Mouse (Mus musculus): ENCODE measurements at regions not wholly inside any gene's neighbourhood (a gene's known extent, or its start where the extent isn't known, plus 50 kb on each side); places are given as distances from the start of the nearest gene placed in this dataset.
"Not testable (repeated sequence)": the region's sequence is repeated elsewhere in the genome, so short reads cannot be mapped to it uniquely, and the experiment has no call there.

GRCm38 (mm10) chr15:53984006-53984405 is 99.3 kb downstream of the Gm7489 start:
- not testable (repeated sequence) for H3K27ac ChIP-seq (ENCODE audit: low read depth, low read length); H3K27me3 ChIP-seq (ENCODE audit: control insufficient read depth, insufficient read depth, low read length); ATAC-seq (ENCODE audit: low read depth); H3K9me3 ChIP-seq (ENCODE audit: control insufficient read depth, low read length); H3K4me1 ChIP-seq (ENCODE audit: control insufficient read depth, insufficient read depth, low read length); H3K4me2 ChIP-seq (ENCODE audit: low read depth, low read length); H3K36me3 ChIP-seq (ENCODE audit: control insufficient read depth, insufficient read depth, low read length); H3K4me3 ChIP-seq (ENCODE audit: low read depth, low read length); H3K9ac ChIP-seq (replicated peaks; ENCODE audit: low read depth, low read length)
- 90% methylated on average over 15 of the region's 15 CpGs for WGBS

- Histone ChIP-seq H3K4me3 (ENCODE audit: low read depth, low read length) (no peak overlapping the region), H3K27ac (ENCODE audit: low read depth, low read length) (no peak overlapping the region), H3K9me3 (ENCODE audit: control insufficient read depth, low read length) (no peaks in the 10 kb centered on the region), H3K36me3 (ENCODE audit: control insufficient read depth, insufficient read depth, low read length) (no peaks in the 10 kb centered on the region), H3K9ac (replicated peaks; ENCODE audit: low read depth, low read length) (no peak overlapping the region), H3K4me1 (ENCODE audit: control insufficient read depth, insufficient read depth, low read length) (no peaks in the 10 kb centered on the region), H3K27me3 (ENCODE audit: control insufficient read depth, insufficient read depth, low read length) (no peaks in the 10 kb centered on the region), H3K4me2 (ENCODE audit: low read depth, low read length) (no peak overlapping the region)
- WGBS = 80% methylated on average over 2 of the region's 2 CpGs
- no peak for ATAC-seq (ENCODE audit: low read depth)
Measured at GRCm38 (mm10) chr15:53989888-53990287, 105.2 kb downstream of the Gm7489 start.

DNA sequence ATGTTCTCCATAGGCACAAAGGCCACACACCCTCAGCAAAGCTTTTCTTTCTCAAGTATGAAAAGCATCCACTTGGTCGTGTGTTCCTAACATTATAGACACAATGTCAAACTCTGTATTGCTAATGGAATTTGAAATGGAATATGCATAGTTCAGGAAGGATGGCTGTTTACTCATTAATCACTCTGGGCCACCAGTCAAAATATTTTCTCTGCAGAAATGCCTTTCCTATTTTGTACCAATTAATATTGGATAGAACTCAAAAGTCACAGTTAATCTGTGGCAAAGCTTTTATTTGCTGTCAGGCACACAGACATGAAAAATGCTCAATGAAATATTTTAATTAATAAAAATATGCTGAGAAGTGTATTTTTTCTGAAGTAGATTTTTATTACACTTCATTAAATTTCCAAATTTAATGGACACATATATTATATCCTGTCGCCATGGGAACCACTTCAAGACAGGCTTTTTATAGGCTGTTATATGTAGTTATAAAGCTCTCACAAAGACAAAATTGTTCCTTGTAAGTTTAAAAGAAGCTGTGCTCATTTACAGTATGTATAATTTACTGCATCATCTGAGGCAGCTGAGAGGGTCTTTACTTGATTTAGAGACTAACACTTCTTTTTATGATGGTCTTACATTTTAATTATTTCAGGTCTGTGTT is 110.6 kb downstream of the Gm7489 start:
- no peak overlapping the region for H3K4me3 ChIP-seq (ENCODE audit: low read depth, low read length)
- ATAC-seq (ENCODE audit: low read depth) = peak; percentile 61; the same call in 1 of the 2 replicates
- H3K4me2 ChIP-seq (ENCODE audit: low read depth, low read length) = no peak overlapping the region
- H3K9me3 ChIP-seq (ENCODE audit: control insufficient read depth, low read length) = no peaks in the 10 kb centered on the region
- 65% methylated on average over 2 of the region's 2 CpGs for WGBS
- no peaks in the 10 kb centered on the region for H3K36me3 ChIP-seq (ENCODE audit: control insufficient read depth, insufficient read depth, low read length)
- H3K4me1 ChIP-seq (ENCODE audit: control insufficient read depth, insufficient read depth, low read length) = no peaks in the 10 kb centered on the region
- no peak overlapping the region for H3K9ac ChIP-seq (replicated peaks; ENCODE audit: low read depth, low read length)
- H3K27me3 ChIP-seq (ENCODE audit: control insufficient read depth, insufficient read depth, low read length) = no peaks in the 10 kb centered on the region
- H3K27ac ChIP-seq (ENCODE audit: low read depth, low read length) = no peak overlapping the region

- H3K4me3 ChIP-seq (ENCODE audit: low read depth, low read length) = no peak overlapping the region
- H3K27me3 ChIP-seq (ENCODE audit: control insufficient read depth, insufficient read depth, low read length) = no peaks in the 10 kb centered on the region
- H3K9me3 ChIP-seq (ENCODE audit: control insufficient read depth, low read length) = no peaks in the 10 kb centered on the region
- H3K4me2 ChIP-seq (ENCODE audit: low read depth, low read length) = no peak overlapping the region
- H3K4me1 ChIP-seq (ENCODE audit: control insufficient read depth, insufficient read depth, low read length) = no peaks in the 10 kb centered on the region
- ATAC-seq (ENCODE audit: low read depth) = no peak
- no peaks in the 10 kb centered on the region for H3K36me3 ChIP-seq (ENCODE audit: control insufficient read depth, insufficient read depth, low read length)
- H3K9ac ChIP-seq (replicated peaks; ENCODE audit: low read depth, low read length) = no peak overlapping the region
- WGBS = 93% methylated on average over 6 of the region's 6 CpGs
- H3K27ac ChIP-seq (ENCODE audit: low read depth, low read length) = no peak overlapping the region
Measured at GRCm38 (mm10) chr15:53998600-53999290, 114.0 kb downstream of the Gm7489 start.

- no peaks in the 10 kb centered on the region for H3K4me1 ChIP-seq (ENCODE audit: control insufficient read depth, insufficient read depth, low read length)
- no peaks in the 10 kb centered on the region for H3K36me3 ChIP-seq (ENCODE audit: control insufficient read depth, insufficient read depth, low read length)
- H3K4me3 ChIP-seq (ENCODE audit: low read depth, low read length) = no peak overlapping the region
- no peak overlapping the region for H3K9ac ChIP-seq (replicated peaks; ENCODE audit: low read depth, low read length)
- no peak overlapping the region for H3K27ac ChIP-seq (ENCODE audit: low read depth, low read length)
- ATAC-seq (ENCODE audit: low read depth) = no peak
- H3K9me3 ChIP-seq (ENCODE audit: control insufficient read depth, low read length) = no peaks in the 10 kb centered on the region
- no peak overlapping the region for H3K4me2 ChIP-seq (ENCODE audit: low read depth, low read length)
- WGBS = 84% methylated on average over 5 of the region's 5 CpGs
- no peaks in the 10 kb centered on the region for H3K27me3 ChIP-seq (ENCODE audit: control insufficient read depth, insufficient read depth, low read length)
Measured at GRCm38 (mm10) chr15:54033756-54034155, 149.1 kb downstream of the Gm7489 start.

- 88% methylated on average over 2 of the region's 2 CpGs for WGBS
- H3K27ac ChIP-seq (ENCODE audit: low read depth, low read length) = no peak overlapping the region
- no peaks in the 10 kb centered on the region for H3K4me1 ChIP-seq (ENCODE audit: control insufficient read depth, insufficient read depth, low read length)
- no peak for ATAC-seq (ENCODE audit: low read depth)
- H3K4me3 ChIP-seq (ENCODE audit: low read depth, low read length) = no peak overlapping the region
- H3K27me3 ChIP-seq (ENCODE audit: control insufficient read depth, insufficient read depth, low read length) = no peaks in the 10 kb centered on the region
- no peaks in the 10 kb centered on the region for H3K36me3 ChIP-seq (ENCODE audit: control insufficient read depth, insufficient read depth, low read length)
- H3K4me2 ChIP-seq (ENCODE audit: low read depth, low read length) = no peak overlapping the region
- H3K9ac ChIP-seq (replicated peaks; ENCODE audit: low read depth, low read length) = no peak overlapping the region
- H3K9me3 ChIP-seq (ENCODE audit: control insufficient read depth, low read length) = no peaks in the 10 kb centered on the region
Measured at GRCm38 (mm10) chr15:54050711-54051110, 166.0 kb downstream of the Gm7489 start.

- no peak overlapping the region for H3K9ac ChIP-seq (replicated peaks; ENCODE audit: low read depth, low read length)
- 39% methylated on average over 9 of the region's 9 CpGs for WGBS
- H3K9me3 ChIP-seq (ENCODE audit: control insufficient read depth, low read length) = no peaks in the 10 kb centered on the region
Measured at GRCm38 (mm10) chr15:54070005-54070634, 185.4 kb downstream of the Gm7489 start.

GRCm38 (mm10) chr15:54071732-54072131 is 187.0 kb downstream of the Gm7489 start:
- Histone ChIP-seq H3K4me3 (ENCODE audit: low read depth, low read length) (no peak overlapping the region), H3K9me3 (ENCODE audit: control insufficient read depth, low read length) (no peaks in the 10 kb centered on the region), H3K27me3 (ENCODE audit: control insufficient read depth, insufficient read depth, low read length) (no peaks in the 10 kb centered on the region), H3K9ac (replicated peaks; ENCODE audit: low read depth, low read length) (no peak overlapping the region), H3K27ac (ENCODE audit: low read depth, low read length) (no peak overlapping the region), H3K4me1 (ENCODE audit: control insufficient read depth, insufficient read depth, low read length) (no peaks in the 10 kb centered on the region), H3K36me3 (ENCODE audit: control insufficient read depth, insufficient read depth, low read length) (no peaks in the 10 kb centered on the region), H3K4me2 (ENCODE audit: low read depth, low read length) (no peak overlapping the region)
- WGBS = 80% methylated on average over 8 of the region's 8 CpGs
- ATAC-seq (ENCODE audit: low read depth) = no peak

More at GRCm38 (mm10) chr15:54070005-54070634, 185.4 kb downstream of the Gm7489 start:
- Histone ChIP-seq H3K36me3 (ENCODE audit: control insufficient read depth, insufficient read depth, low read length) (no peaks in the 10 kb centered on the region), H3K4me1 (ENCODE audit: control insufficient read depth, insufficient read depth, low read length) (no peaks in the 10 kb centered on the region), H3K4me2 (ENCODE audit: low read depth, low read length) (no peak overlapping the region), H3K27ac (ENCODE audit: low read depth, low read length) (no peak overlapping the region), H3K4me3 (ENCODE audit: low read depth, low read length) (no peak overlapping the region), H3K27me3 (ENCODE audit: control insufficient read depth, insufficient read depth, low read length) (no peaks in the 10 kb centered on the region)
- peak; percentile 94 for ATAC-seq (ENCODE audit: low read depth)

DNA sequence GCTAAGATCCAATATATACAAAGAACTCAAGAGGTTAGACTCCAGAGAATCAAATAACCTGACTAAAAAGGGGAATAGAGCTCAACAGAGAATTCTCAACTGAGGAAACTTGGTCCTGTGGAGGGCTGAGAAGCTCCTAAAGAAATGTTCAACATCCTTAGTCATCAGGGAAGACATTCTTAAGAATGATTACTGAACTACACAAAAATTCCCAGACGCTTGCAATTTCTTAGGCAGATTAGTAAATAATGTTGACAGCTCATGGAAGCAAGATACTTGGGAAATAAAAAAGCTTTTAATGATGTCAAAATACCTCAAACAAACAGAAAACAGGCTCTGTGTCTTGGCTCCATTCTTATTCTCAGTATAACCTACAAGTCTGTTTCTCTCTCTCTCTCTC is 206.6 kb downstream of the Gm7489 start:
- Histone ChIP-seq H3K4me3 (ENCODE audit: low read depth, low read length) (no peak overlapping the region), H3K4me2 (ENCODE audit: low read depth, low read length) (no peak overlapping the region), H3K9ac (replicated peaks; ENCODE audit: low read depth, low read length) (no peak overlapping the region), H3K36me3 (ENCODE audit: control insufficient read depth, insufficient read depth, low read length) (no peaks in the 10 kb centered on the region), H3K27ac (ENCODE audit: low read depth, low read length) (no peak overlapping the region), H3K27me3 (ENCODE audit: control insufficient read depth, insufficient read depth, low read length) (no peaks in the 10 kb centered on the region), H3K9me3 (ENCODE audit: control insufficient read depth, low read length) (no peaks in the 10 kb centered on the region), H3K4me1 (ENCODE audit: control insufficient read depth, insufficient read depth, low read length) (no peaks in the 10 kb centered on the region)
- ATAC-seq (ENCODE audit: low read depth) = no peak
- 84% methylated on average over 1 of the region's 1 CpGs for WGBS
